Mouse (Mus musculus) testis, postnatal 10 days (tissue): ENCODE data around the gene Spata25.

Experiments used
- DNase-seq: peaks from one replicate; pipeline ENCODE4 v3.0.0; 2021; ENCODE audit warnings: low spot score

Gene Spata25

GRCm38 (mm10) chr2:164783926-164784581, 44.3 kb downstream of the Spata25 start:
- DNase-seq = no peak

GRCm38 (mm10) chr2:164781876-164782275, 46.5 kb downstream of the Spata25 start:
- no peak for DNase-seq

DNA sequence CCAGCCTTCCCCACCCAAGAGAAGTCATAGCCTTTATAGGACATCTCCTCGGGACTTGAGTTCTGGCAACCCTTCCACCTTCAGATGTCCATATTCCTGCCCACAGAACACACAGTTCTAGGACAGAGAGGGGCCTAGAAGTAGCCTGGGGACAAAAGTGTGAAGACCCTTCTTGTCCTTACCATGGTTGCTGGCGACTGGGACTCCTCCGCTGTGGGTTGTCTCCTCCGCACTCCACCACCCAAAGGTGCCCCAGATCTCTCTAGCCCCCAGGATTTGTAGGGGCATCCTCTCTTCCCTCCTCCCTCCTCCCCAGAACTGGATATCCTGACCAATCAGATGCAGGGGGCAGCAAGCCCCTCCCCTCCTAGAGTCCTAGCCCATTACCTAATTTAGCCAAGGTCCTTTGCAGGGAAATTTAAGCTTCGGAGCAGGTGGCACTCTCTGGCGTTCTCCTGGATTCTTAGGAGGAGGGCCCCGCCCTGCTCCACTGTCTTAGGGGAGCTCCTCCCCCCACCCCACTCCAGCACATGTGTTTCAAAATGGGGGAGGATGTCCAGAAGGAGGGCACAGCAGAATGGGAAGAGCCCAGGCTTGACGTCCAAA, 48.8 kb downstream of the Spata25 start, which contains the start of gene Tnnc2:
Tnnc2 (minus strand) TSS at position 487 of the 606 bp plus-strand sequence.
- no peak for DNase-seq

DNA sequence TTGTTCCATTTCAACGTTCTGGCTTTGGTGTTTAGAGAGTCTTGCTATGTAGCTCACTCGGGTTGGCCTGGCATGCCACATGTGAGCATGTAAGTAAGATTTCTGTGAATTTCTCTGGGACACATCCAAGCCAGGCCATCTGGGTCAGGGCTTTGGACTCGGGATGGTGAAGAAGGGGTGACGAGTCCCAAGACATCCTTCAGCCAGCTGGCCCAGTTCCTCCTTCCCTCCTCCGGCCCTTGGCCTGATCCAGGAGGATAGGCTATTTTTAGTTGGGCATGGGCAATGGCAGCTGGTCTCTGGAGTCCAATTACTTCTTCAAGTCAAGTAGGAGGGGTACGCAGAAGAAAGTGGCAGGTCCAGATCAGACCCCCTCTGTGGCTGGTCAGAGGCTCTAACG, 49.5 kb downstream of the Spata25 start:
- DNase-seq = no peak

- no peak for DNase-seq
Measured at GRCm38 (mm10) chr2:164778015-164778287, 50.4 kb downstream of the Spata25 start.

- DNase-seq = no peak
Measured at GRCm38 (mm10) chr2:164777246-164778014, 50.9 kb downstream of the Spata25 start.

- no peak for DNase-seq
Measured at GRCm38 (mm10) chr2:164776801-164777200, 51.5 kb downstream of the Spata25 start.
